Mouse (Mus musculus): ENCODE results near the gene Gm20403.
"Not testable (repeated sequence)": the region's sequence is repeated elsewhere in the genome, so short reads cannot be mapped to it uniquely, and the experiment has no call there.

Gene Gm20403

GRCm38 (mm10) chr12:54993246-54994067 is 7.1 kb upstream of the Gm20403 start:
- no peak for DNase-seq (ENCODE audit: low spot score)

- no peak for DNase-seq (ENCODE audit: low spot score)
These were observed 6.5 kb upstream of the Gm20403 start for GRCm38 (mm10) chr12:54992814-54993213.

GRCm38 (mm10) chr12:54988323-54988850 is 2.1 kb upstream of the Gm20403 start:
- no peak for DNase-seq (ENCODE audit: low spot score)

- DNase-seq (ENCODE audit: low spot score): peak; percentile 26
These were observed 827 bp upstream of the Gm20403 start for GRCm38 (mm10) chr12:54987156-54987555.

- peak; percentile 52 for DNase-seq (ENCODE audit: low spot score)
These were observed 875 bp downstream of the Gm20403 start for GRCm38 (mm10) chr12:54985257-54986051.

- peak; percentile 77 for DNase-seq (ENCODE audit: low spot score)
These were observed 1.6 kb downstream of the Gm20403 start for GRCm38 (mm10) chr12:54984701-54985256.

GRCm38 (mm10) chr12:54982935-54983715 is 3.2 kb downstream of the Gm20403 start:
- no peak for DNase-seq (ENCODE audit: low spot score)

DNA sequence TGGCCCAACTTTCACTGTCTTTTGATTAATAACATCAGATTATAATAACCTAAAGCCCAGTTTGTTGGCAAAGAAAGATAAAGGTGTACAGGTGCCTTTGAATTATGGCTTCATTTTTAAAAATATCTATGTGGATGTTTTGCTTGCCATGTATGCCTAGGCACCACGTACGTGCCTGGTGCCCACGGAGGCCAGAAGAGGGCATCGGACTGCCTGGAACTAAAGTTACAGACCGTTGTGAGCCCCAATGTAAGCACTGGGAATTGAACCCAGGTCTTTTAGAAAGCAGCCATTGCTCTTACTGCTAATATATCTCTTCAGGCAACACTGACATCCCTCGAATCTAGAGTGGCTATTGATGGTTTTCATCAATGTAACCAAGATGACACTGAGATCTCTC is 4.4 kb downstream of the Gm20403 start:
- DNase-seq (ENCODE audit: low spot score): no peak

DNA sequence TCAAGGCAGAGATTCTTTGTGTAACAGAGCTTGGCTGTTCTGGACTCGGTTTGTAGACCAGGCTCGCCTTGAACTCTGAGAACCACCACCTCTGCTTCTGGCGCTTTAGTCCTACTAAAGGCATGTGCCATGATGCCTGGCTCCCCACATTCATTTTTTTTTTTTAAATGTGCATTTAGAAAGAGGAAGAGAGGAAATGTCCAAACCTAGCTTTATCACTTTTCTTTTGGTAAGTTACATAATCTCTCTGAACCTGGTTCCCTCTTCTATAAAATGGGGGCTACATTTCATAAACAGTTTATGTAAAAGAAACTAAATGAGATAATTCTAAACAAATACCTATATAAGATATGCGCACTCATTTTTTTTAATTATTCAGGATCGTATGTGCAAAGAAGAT is 5.4 kb downstream of the Gm20403 start:
- no peak for DNase-seq (ENCODE audit: low spot score)

- peak; percentile 62 for DNase-seq (ENCODE audit: low spot score)
These were observed 5.8 kb downstream of the Gm20403 start for GRCm38 (mm10) chr12:54980532-54980931.

- DNase-seq (ENCODE audit: low spot score): no peak
These were observed 17.3 kb downstream of the Gm20403 start for GRCm38 (mm10) chr12:54969033-54969432.

- no peak for DNase-seq (ENCODE audit: low spot score)
These were observed 20.7 kb downstream of the Gm20403 start for GRCm38 (mm10) chr12:54965532-54966160.

GRCm38 (mm10) chr12:54959569-54959968 is 26.8 kb downstream of the Gm20403 start:
- DNase-seq (ENCODE audit: low spot score): no peak

GRCm38 (mm10) chr12:54956974-54957373 is 29.4 kb downstream of the Gm20403 start:
- DNase-seq (ENCODE audit: low spot score): no peak

DNA sequence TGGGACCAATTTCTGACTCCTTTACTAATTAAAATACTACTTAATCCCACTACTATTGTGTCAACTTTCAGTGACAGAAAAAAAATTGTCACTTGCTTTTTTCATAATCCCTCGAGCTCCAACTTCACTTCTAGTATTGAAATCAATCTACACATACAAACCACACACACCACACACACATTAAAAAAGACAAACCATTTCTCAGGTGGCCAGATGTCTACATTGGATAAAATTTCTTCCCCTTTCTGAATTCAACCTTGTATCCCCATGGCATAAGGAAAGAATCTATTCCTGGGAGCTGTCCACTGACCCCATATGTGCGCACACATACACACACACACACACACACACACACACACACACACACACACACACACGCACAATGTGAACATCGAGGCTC is 29.9 kb downstream of the Gm20403 start:
- no peak for DNase-seq (ENCODE audit: low spot score)

- no peak for DNase-seq (ENCODE audit: low spot score)
These were observed 40.2 kb downstream of the Gm20403 start for GRCm38 (mm10) chr12:54946116-54946515.

GRCm38 (mm10) chr12:54942586-54943157 is 43.7 kb downstream of the Gm20403 start:
- not testable (repeated sequence) for DNase-seq (ENCODE audit: low spot score)

- DNase-seq (ENCODE audit: low spot score): peak; percentile 37
These were observed 48.6 kb downstream of the Gm20403 start for GRCm38 (mm10) chr12:54937581-54938343.
